Mouse (Mus musculus): ENCODE results near the gene Tgfa. TPM values are rescaled to one million over a fixed set of nuclear protein-coding genes. Genes with fewer than 3 reads are reported as not detected.

Tgfa gene
- polyA plus RNA-seq, 1 experiment = not detected

DNA sequence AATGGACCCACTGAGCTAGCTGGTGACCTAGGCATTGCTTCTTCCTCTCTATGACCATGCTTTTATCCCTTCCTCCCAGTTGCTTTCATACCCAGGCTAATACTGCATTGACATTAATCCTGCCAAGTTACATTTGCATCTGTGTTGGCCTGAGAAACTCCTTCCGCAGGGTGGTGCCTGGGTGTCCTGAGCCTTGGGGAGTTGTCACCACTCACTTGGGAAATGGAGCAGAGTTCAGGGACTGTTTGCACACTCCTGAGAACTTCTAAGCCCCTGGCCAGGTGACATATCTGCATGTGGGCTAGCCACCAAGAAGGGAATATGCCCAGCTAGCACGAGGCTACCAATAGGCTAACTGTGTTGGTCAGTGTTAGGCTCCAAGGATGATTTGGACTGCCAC, 23.0 kb downstream of the Tgfa start:
- TF ChIP-seq TAL1 (IDR thresholded peaks at IDR 0.05; ENCODE audit: low read length) (no peak), GATA1 (IDR thresholded peaks at IDR 0.05; ENCODE audit: low read length) (no peak)

DNA sequence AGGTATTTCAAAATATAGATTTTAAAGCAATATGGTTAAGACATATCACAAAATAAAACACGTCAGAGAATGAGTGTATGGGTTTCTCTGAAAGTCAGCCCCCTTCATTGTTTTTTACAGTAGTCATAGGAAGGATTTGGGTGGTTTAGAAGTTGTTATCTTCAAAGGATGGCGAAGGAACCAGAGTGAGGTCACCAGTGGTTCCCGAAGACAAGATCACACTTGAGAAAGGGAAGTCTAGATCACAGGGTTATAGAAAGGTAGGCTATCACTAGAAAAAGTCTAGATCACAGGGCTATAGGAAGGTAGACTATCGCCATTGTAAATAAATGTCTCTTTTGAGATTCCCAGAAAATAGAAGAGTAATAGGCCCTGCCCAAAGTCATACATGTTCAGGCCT, 23.7 kb downstream of the Tgfa start:
- H3K4me1 ChIP-seq (ENCODE audit: control insufficient read depth) = peaks cover 5% of the 10 kb centered on the region
- TF ChIP-seq GATA1 (IDR thresholded peaks at IDR 0.05; ENCODE audit: low read length) (no peak), TAL1 (IDR thresholded peaks at IDR 0.05; ENCODE audit: low read length) (no peak)
- no peaks in the 10 kb centered on the region for H3K36me3 ChIP-seq (ENCODE audit: control insufficient read depth)
- H3K4me3 ChIP-seq (replicated peaks) = no peak overlapping the region
- H3K9me3 ChIP-seq (ENCODE audit: control insufficient read depth, low read length) = no peaks in the 10 kb centered on the region
- no peaks in the 10 kb centered on the region for H3K27me3 ChIP-seq (ENCODE audit: control insufficient read depth)

More for the DNA sequence above, 23.0 kb downstream of the Tgfa start:
- Histone ChIP-seq H3K9me3 (ENCODE audit: control insufficient read depth, low read length) (no peaks in the 10 kb centered on the region), H3K4me1 (ENCODE audit: control insufficient read depth) (peaks cover 5% of the 10 kb centered on the region), H3K36me3 (ENCODE audit: control insufficient read depth) (no peaks in the 10 kb centered on the region), H3K27me3 (ENCODE audit: control insufficient read depth) (no peaks in the 10 kb centered on the region), H3K4me3 (replicated peaks) (no peak overlapping the region)

DNA sequence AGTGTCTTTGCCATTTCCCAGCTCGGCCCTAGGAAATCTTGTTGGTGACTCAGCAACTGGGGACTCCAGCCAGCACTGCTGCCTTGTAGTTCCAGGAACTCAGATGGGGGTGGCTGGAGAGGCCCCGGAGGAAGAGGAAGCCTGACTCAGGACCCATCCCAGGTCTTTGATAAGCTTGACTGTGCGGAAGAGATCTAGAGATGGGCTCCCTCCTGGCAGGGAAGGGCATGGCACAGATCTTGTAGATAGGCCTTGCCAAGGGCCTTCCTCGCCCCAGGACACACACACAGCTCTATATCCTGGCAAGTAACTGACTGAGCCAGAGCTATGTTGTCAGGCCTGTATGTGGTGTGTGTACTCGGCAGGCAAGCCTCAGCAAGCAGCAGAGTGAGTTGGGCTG, 24.5 kb downstream of the Tgfa start:
- no peak overlapping the region for H3K4me3 ChIP-seq (replicated peaks)
- TF ChIP-seq GATA1 (IDR thresholded peaks at IDR 0.05; ENCODE audit: low read length) (no peak), TAL1 (IDR thresholded peaks at IDR 0.05; ENCODE audit: low read length) (no peak)
- no peaks in the 10 kb centered on the region for H3K9me3 ChIP-seq (ENCODE audit: control insufficient read depth, low read length)
- H3K27me3 ChIP-seq (ENCODE audit: control insufficient read depth) = no peaks in the 10 kb centered on the region
- H3K36me3 ChIP-seq (ENCODE audit: control insufficient read depth) = no peaks in the 10 kb centered on the region
- peaks cover 5% of the 10 kb centered on the region for H3K4me1 ChIP-seq (ENCODE audit: control insufficient read depth)

DNA sequence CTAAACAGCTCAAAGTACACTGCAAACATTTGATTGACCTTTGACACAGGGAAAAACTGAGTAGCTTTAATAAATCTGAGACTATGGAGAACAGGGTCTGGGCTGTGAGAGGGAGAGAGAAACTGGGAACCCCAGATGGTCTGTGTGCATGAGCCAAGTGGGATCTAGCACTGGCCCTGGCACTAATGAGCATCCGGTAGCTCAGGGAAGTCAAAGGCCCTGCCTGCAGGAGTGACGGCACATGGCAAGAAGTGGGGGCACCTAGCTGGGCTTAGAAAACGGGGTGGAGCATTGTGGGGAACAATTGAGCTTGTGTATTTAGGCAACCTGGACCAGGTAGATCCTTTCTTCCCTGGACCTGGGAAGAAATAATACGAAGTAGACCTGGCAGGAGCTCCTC, 25.1 kb downstream of the Tgfa start:
- no peak for TF ChIP-seq GATA1 (IDR thresholded peaks at IDR 0.05; ENCODE audit: low read length)
- TF ChIP-seq TAL1 (IDR thresholded peaks at IDR 0.05; ENCODE audit: low read length) = no peak
- Histone ChIP-seq H3K4me3 (replicated peaks) (no peak overlapping the region), H3K9me3 (ENCODE audit: control insufficient read depth, low read length) (no peaks in the 10 kb centered on the region), H3K4me1 (ENCODE audit: control insufficient read depth) (peaks cover 5% of the 10 kb centered on the region), H3K36me3 (ENCODE audit: control insufficient read depth) (no peaks in the 10 kb centered on the region), H3K27me3 (ENCODE audit: control insufficient read depth) (no peaks in the 10 kb centered on the region)

DNA sequence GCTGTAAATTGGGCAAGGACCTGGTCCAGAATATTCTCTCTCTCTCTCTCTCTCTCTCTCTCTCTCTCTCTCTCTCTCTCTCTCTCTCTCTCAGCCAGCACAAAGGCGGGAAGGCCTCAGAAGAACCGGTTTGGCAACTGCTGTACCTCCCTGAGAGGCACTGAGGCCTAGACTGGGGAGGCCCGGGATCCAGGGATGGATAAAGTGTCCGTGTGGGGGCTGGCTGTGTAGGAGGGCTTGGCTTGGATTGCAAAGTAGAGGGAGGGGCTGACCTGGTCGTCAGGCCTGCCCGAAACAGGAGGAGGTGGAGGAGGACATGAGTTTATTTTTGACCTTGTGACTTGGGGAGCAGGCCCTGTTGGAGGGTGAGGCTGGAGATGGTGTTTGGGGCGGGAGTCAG, 27.4 kb downstream of the Tgfa start:
- TF ChIP-seq GATA1 (IDR thresholded peaks at IDR 0.05; ENCODE audit: low read length) = no peak
- TF ChIP-seq TAL1 (IDR thresholded peaks at IDR 0.05; ENCODE audit: low read length) = no peak

DNA sequence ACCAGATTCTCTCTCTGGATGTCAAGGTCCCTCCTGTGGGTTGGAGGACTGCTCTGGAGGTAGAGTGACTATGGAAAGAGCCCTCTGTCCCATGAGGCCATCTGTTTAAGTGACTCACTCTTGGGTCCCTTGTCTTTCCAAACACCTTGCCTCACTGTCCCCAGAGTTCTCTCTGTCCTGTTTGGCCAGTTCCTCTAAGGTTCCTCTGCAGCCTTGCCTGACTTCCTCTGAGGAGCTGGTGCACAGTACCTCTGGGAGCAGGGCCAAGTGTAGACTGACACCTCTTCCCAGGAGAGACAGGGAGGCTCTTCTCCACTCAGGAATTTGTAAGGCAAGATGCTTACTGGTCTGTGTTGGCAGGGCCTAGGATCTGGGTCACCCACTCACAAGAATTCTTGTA, 30.6 kb downstream of the Tgfa start:
- Histone ChIP-seq H3K9me3 (ENCODE audit: control insufficient read depth, low read length) (no peaks in the 10 kb centered on the region), H3K36me3 (ENCODE audit: control insufficient read depth) (no peaks in the 10 kb centered on the region), H3K4me1 (ENCODE audit: control insufficient read depth) (no peaks in the 10 kb centered on the region), H3K27me3 (ENCODE audit: control insufficient read depth) (no peaks in the 10 kb centered on the region), H3K4me3 (replicated peaks) (no peak overlapping the region)
- no peak for TF ChIP-seq GATA1 (IDR thresholded peaks at IDR 0.05; ENCODE audit: low read length)
- TF ChIP-seq TAL1 (IDR thresholded peaks at IDR 0.05; ENCODE audit: low read length) = no peak

More for the DNA sequence above, 27.4 kb downstream of the Tgfa start:
- Histone ChIP-seq H3K36me3 (ENCODE audit: control insufficient read depth) (no peaks in the 10 kb centered on the region), H3K4me1 (ENCODE audit: control insufficient read depth) (peaks cover 5% of the 10 kb centered on the region), H3K9me3 (ENCODE audit: control insufficient read depth, low read length) (no peaks in the 10 kb centered on the region), H3K4me3 (replicated peaks) (no peak overlapping the region), H3K27me3 (ENCODE audit: control insufficient read depth) (no peaks in the 10 kb centered on the region)

DNA sequence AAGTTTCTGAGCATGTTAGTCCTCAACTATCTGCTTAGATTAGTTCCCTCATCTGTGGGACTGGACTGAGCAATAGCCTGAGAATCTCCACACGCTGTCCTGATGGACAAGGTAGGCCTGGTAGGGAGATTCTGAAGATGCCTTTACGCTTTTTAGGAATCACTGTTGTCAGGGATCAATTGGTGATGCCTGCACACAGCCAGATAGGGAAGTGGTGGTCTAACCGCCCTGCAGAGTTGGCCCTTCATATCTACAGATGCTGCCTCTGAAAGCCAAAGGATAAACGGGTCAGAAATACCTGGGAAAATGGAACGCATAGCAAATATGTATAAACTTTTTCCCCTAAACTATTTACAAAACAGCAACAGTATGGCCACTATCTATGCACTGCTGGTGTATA, 37.3 kb downstream of the Tgfa start:
- H3K9me3 ChIP-seq (ENCODE audit: control insufficient read depth, low read length) = no peaks in the 10 kb centered on the region

DNA sequence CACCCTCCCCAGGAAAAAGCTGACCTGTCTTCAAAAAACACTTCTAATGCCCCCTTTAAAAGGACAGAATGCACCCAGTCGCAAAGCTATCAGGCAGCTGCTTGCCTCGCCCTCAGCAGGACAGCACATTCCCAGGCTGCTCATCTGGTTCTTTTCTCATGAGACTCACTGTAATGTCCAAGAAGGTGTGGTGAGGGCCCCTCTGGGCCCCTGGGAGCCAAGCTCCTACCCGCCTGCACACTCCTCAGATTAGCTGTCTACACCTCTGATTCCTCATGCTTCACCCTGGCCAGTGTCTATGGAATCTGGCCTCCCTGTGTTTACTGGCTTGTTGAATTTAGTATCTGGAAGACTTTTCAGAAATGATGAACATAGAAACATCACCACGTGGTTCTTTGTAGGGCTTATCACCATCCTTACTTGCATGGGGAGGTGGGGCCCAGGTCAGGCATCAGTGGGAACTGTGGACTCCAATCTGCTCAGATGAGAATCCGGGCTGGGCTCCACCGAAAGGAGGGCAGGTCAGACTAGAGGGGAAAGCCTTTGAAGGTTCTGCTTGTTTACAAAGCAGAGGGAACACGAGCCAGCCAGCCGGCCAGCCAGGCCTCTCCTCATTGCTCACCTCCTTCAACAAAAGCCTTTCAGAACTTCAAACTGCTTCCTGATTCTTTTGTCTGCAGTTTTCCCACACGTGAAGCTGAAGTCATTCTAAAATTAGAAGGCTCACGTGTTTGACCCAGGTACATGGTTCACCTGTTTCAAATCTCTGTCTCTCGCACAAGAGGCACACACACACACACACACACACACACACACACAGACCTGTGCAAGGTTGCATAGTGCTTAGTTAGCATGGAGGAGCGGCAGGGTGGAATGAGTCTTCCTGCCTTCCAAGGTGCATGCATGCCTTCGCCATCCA, 38.7 kb downstream of the Tgfa start:
- no peaks in the 10 kb centered on the region for H3K27me3 ChIP-seq (ENCODE audit: control insufficient read depth)

More for the DNA sequence above, 37.3 kb downstream of the Tgfa start:
- Histone ChIP-seq H3K27me3 (ENCODE audit: control insufficient read depth) (no peaks in the 10 kb centered on the region), H3K36me3 (ENCODE audit: control insufficient read depth) (no peaks in the 10 kb centered on the region), H3K4me1 (ENCODE audit: control insufficient read depth) (no peaks in the 10 kb centered on the region), H3K4me3 (replicated peaks) (no peak overlapping the region)
- TF ChIP-seq TAL1 (IDR thresholded peaks at IDR 0.05; ENCODE audit: low read length) (no peak), GATA1 (IDR thresholded peaks at IDR 0.05; ENCODE audit: low read length) (no peak)

DNA sequence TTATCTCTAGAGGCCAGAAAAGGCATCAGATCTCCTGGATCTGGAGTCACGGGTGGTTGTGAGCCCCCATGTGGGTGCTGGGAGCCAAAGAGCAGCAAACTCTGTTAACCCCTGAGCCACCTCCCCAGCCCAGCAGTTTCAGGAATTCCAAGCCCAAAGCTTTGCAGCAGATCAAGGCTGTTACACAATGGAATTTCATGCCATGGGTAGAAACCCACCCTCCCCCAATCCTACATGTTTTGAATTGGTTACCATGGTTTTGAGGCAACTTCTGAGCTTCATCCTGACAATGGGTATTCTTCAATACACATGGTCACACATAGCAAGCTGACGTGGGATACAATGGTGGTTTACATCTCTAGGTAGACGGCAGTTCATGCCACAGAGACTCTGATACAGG, 49.8 kb downstream of the Tgfa start:
- H3K27me3 ChIP-seq (ENCODE audit: control insufficient read depth) = no peaks in the 10 kb centered on the region
- no peak for TF ChIP-seq TAL1 (IDR thresholded peaks at IDR 0.05; ENCODE audit: low read length)
- TF ChIP-seq GATA1 (IDR thresholded peaks at IDR 0.05; ENCODE audit: low read length) = no peak
- H3K36me3 ChIP-seq (ENCODE audit: control insufficient read depth) = no peaks in the 10 kb centered on the region
- H3K9me3 ChIP-seq (ENCODE audit: control insufficient read depth, low read length) = no peaks in the 10 kb centered on the region
- H3K4me3 ChIP-seq (replicated peaks) = no peak overlapping the region
- H3K4me1 ChIP-seq (ENCODE audit: control insufficient read depth) = no peaks in the 10 kb centered on the region

More for the DNA sequence above, 38.7 kb downstream of the Tgfa start:
- no peak overlapping the region for H3K4me3 ChIP-seq (replicated peaks)
- TF ChIP-seq TAL1 (IDR thresholded peaks at IDR 0.05; ENCODE audit: low read length) (no peak), GATA1 (IDR thresholded peaks at IDR 0.05; ENCODE audit: low read length) (no peak)
- no peaks in the 10 kb centered on the region for H3K9me3 ChIP-seq (ENCODE audit: control insufficient read depth, low read length)
- H3K36me3 ChIP-seq (ENCODE audit: control insufficient read depth) = no peaks in the 10 kb centered on the region
- H3K4me1 ChIP-seq (ENCODE audit: control insufficient read depth) = no peaks in the 10 kb centered on the region
